Mouse (Mus musculus): ENCODE data around the gene Cox11. TPM values are rescaled to one million over a fixed set of nuclear protein-coding genes. Genes with fewer than 3 reads are reported as not detected.

The Cox11 gene
- total RNA-seq (2015; ENCODE audit: low replicate concordance) (78.8 and 83.3 TPM in 2 replicates), total RNA-seq (2017; ENCODE audit: low replicate concordance) (48.9 and 82.8 TPM in 2 replicates)

- ATAC-seq (replicated peaks; ENCODE audit: low FRiP score, poor library complexity, severe bottlenecking), result peak; percentile 92
Measured at GRCm38 (mm10) chr11:90637440-90638311, at the start of gene Cox11, which contains the start of gene Stxbp4. Cox11 (plus strand) TSS chr11:90638173. Stxbp4 (minus strand) TSS chr11:90638084.

- ATAC-seq (replicated peaks; ENCODE audit: low FRiP score, poor library complexity, severe bottlenecking), result no peak
Measured at GRCm38 (mm10) chr11:90590996-90591395, 47.0 kb upstream of the Cox11 start.

- no peak for ATAC-seq (replicated peaks; ENCODE audit: low FRiP score, poor library complexity, severe bottlenecking)
Measured at GRCm38 (mm10) chr11:90595826-90596225, 42.1 kb upstream of the Cox11 start.

- no peak for ATAC-seq (replicated peaks; ENCODE audit: low FRiP score, poor library complexity, severe bottlenecking)
Measured at GRCm38 (mm10) chr11:90603066-90603465, 34.9 kb upstream of the Cox11 start.

- no peak for ATAC-seq (replicated peaks; ENCODE audit: low FRiP score, poor library complexity, severe bottlenecking)
Measured at GRCm38 (mm10) chr11:90612118-90612517, 25.9 kb upstream of the Cox11 start.

- ATAC-seq (replicated peaks; ENCODE audit: low FRiP score, poor library complexity, severe bottlenecking), result no peak
Measured at GRCm38 (mm10) chr11:90614743-90615142, 23.2 kb upstream of the Cox11 start.

- ATAC-seq (replicated peaks; ENCODE audit: low FRiP score, poor library complexity, severe bottlenecking), result peak; percentile 46; the same call in 1 of the 2 replicates
Measured at GRCm38 (mm10) chr11:90616431-90616830, 21.5 kb upstream of the Cox11 start.

GRCm38 (mm10) chr11:90622044-90622443, 15.9 kb upstream of the Cox11 start:
- no peak for ATAC-seq (replicated peaks; ENCODE audit: low FRiP score, poor library complexity, severe bottlenecking)

GRCm38 (mm10) chr11:90622500-90622899, 15.5 kb upstream of the Cox11 start:
- ATAC-seq (replicated peaks; ENCODE audit: low FRiP score, poor library complexity, severe bottlenecking), result no peak

GRCm38 (mm10) chr11:90623477-90623876, 14.5 kb upstream of the Cox11 start:
- ATAC-seq (replicated peaks; ENCODE audit: low FRiP score, poor library complexity, severe bottlenecking), result peak; percentile 66; the same call in 1 of the 2 replicates

GRCm38 (mm10) chr11:90625174-90625573, 12.8 kb upstream of the Cox11 start:
- no peak for ATAC-seq (replicated peaks; ENCODE audit: low FRiP score, poor library complexity, severe bottlenecking)

GRCm38 (mm10) chr11:90627751-90628150, 10.2 kb upstream of the Cox11 start:
- ATAC-seq (replicated peaks; ENCODE audit: low FRiP score, poor library complexity, severe bottlenecking), result no peak

- no peak for ATAC-seq (replicated peaks; ENCODE audit: low FRiP score, poor library complexity, severe bottlenecking)
Measured at GRCm38 (mm10) chr11:90632480-90632879, 5.5 kb upstream of the Cox11 start.

GRCm38 (mm10) chr11:90634661-90635060, 3.3 kb upstream of the Cox11 start:
- no peak for ATAC-seq (replicated peaks; ENCODE audit: low FRiP score, poor library complexity, severe bottlenecking)

- peak; percentile 65 for ATAC-seq (replicated peaks; ENCODE audit: low FRiP score, poor library complexity, severe bottlenecking)
Measured at GRCm38 (mm10) chr11:90638312-90638830, 398 bp downstream of the Cox11 start.

- no peak for ATAC-seq (replicated peaks; ENCODE audit: low FRiP score, poor library complexity, severe bottlenecking)
Measured at GRCm38 (mm10) chr11:90649777-90650176, 11.8 kb downstream of the Cox11 start.

GRCm38 (mm10) chr11:90650231-90650885, 12.4 kb downstream of the Cox11 start:
- no peak for ATAC-seq (replicated peaks; ENCODE audit: low FRiP score, poor library complexity, severe bottlenecking)

GRCm38 (mm10) chr11:90652603-90653002, 14.6 kb downstream of the Cox11 start:
- no peak for ATAC-seq (replicated peaks; ENCODE audit: low FRiP score, poor library complexity, severe bottlenecking)

GRCm38 (mm10) chr11:90657527-90657926, 19.6 kb downstream of the Cox11 start:
- ATAC-seq (replicated peaks; ENCODE audit: low FRiP score, poor library complexity, severe bottlenecking), result no peak

GRCm38 (mm10) chr11:90660662-90661061, 22.7 kb downstream of the Cox11 start:
- no peak for ATAC-seq (replicated peaks; ENCODE audit: low FRiP score, poor library complexity, severe bottlenecking)

GRCm38 (mm10) chr11:90663052-90663451, 25.1 kb downstream of the Cox11 start:
- ATAC-seq (replicated peaks; ENCODE audit: low FRiP score, poor library complexity, severe bottlenecking), result peak; percentile 75
